Mouse (Mus musculus) embryo, embryonic 10 days (tissue): ENCODE measurements at regions not wholly inside any gene's neighbourhood (a gene's known extent, or its start where the extent isn't known, plus 50 kb on each side); places are given as distances from the start of the nearest gene placed in this dataset.

ENCODE experiments used
- DNase-seq: peaks from one replicate; pipeline ENCODE4 v3.0.0-alpha.2; 2015; ENCODE audit warnings: low spot score

DNA sequence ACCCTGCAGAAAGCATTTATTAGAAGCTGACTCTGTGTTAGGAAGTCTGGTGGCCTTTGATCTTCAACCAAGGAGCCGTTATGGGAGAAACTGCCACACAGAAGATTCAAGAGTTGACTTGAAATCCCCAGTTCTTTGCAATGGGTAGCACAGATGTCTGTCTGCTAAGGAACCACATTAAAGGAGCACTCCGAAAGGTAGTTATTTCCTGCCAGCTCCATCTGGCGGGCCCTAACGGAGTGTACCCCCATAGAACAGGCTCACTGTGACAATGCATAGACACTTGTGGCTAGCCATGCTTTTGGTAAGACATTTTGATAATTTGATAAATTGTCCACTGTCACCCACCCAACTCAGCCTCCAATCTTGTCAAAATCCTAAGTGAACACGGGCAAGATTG, 173.3 kb upstream of the Lef1 start:
- no peak for DNase-seq

DNA sequence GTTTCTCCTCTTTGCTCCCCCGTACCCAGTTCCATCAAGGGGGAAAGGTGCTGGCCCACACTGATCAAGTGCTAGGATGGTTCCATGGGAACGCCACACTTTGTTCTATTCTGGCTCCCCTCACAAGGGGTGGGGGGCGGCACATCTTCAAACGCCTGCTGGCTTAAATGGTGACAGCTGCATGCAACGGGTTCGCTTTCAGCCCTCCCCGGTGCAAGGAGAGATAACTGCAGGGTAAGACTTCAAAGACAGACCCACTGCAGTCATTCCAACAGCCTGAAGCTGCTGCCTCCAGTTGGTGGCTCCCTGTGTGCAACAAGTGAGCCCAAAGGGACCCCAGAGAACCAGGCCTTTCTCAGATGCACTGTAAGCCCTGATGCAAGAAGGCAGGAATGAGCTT, 173.9 kb upstream of the Lef1 start:
- no peak for DNase-seq

DNA sequence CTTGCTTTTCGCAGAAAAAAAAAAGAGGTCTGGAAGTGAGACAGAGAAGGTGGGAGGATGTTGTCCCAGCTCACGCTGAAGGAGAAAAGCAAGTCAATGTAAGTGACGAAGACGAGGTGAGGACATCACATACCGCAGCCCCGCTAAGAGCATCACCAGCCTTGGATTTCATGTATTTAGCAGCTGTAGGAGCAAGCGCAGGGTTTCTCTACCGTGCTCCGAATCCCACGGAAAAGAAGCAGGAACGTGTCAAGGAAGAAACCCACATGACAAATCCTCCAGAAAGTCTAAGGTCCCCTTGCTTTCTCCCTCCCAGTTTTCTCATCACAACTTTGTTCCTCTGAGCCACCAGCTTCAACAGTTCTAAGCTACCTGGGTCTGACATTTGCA, 174.3 kb upstream of the Lef1 start:
- no peak for DNase-seq

DNA sequence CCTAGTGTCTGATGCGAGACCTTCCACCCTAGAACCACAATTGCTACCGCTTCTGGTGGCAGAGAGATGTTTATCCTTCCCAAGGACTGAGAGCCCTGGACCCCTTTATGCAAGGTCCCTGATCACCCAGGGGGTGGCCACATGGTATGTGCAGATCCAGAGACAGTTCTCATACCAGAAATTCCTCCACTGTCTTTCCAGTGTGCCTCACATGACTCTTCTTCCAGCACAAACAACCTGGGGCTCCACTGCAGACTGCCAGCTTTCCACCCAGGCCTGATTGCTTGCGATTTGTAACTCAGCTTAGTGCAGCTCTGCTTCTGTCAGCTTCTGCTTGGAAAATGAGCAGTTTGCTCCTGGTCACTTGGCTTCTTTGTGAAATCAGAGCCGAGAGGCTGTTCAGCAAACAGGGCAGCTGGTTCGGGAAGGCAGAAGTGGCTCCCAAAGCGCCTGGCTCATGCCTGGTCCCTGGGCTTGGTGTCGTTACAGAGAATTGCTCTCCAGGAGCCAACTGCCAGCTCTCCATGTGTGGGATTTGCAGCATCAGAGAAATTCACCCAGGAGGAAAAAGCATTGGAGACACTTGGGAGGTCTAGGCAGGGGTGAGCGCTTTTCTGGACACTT, 174.9 kb upstream of the Lef1 start:
- peak; percentile 28 for DNase-seq

DNA sequence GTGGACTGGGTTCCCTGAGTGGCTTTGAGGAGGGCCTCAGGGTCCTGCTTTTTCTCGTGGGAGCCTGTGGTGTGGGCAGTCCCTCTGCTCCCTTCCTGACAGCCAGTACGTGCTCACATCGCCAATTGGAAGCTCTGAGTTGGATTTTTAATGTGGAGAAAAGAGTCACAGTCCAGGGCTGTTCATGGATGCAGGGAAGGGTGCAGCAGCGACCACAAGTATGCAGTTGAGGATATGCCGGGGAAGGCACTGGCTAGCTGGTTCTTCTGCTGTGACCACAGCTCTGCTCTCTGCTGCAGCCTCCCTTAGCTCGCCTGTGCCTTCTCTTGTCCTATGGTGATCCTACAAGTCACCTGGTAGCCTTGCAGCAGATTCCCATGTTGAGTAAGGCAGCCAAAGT, 177.5 kb upstream of the Lef1 start:
- DNase-seq = no peak

DNA sequence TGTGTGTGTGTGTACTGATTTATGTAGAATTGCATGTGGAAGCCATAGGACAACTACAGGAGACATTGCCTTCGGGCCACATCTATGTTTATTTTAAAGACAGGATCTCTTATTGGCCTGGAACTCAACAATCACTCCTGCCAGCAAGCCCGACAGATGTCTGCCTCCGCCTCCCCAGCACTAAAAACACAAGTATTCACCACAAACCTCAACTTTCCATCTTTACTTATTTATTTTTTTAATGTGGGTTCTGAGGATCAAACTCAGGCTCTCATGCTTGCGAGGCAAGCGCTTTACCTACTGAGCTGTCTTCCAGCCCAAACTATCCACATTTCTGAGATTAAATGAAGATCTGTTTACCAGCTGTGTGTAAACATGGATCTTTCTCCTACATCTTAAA, 178.0 kb upstream of the Lef1 start:
- no peak for DNase-seq

DNA sequence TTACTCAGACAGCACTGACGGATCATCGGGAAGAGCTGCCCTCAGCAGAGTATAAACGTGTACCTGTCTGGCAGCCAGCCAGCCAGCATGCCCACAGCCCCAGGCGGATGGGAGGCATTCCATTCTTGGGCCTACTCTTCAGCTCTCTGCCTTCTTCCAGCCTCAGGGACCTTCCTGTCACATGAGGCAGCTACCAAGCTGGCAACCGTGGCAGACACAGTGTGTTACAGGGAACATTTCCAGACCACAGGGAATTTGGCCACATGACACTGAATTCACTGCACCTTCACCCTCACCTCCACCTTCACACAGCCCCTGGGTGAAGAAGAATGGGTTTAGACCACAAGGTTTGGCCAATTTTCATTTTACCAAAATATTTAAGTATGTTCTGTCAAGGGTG, 185.3 kb upstream of the Lef1 start:
- DNase-seq = no peak

DNA sequence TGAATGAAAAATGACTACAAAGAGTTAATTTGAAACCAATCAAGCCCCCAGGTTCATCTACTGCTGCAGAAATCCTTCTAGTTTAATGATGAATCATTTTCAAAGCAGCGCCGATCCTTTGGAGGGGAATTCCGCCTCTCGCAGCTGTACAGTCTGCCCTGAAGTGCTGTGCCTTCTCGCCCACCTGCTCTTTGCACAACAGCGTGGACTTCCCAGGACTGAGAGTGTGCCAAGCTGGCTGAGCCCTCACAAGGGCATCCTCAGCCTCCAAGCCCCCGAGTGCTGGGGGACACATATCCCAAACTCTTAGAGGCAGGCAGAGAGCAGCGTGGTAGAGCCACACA, 186.7 kb upstream of the Lef1 start:
- no peak for DNase-seq

DNA sequence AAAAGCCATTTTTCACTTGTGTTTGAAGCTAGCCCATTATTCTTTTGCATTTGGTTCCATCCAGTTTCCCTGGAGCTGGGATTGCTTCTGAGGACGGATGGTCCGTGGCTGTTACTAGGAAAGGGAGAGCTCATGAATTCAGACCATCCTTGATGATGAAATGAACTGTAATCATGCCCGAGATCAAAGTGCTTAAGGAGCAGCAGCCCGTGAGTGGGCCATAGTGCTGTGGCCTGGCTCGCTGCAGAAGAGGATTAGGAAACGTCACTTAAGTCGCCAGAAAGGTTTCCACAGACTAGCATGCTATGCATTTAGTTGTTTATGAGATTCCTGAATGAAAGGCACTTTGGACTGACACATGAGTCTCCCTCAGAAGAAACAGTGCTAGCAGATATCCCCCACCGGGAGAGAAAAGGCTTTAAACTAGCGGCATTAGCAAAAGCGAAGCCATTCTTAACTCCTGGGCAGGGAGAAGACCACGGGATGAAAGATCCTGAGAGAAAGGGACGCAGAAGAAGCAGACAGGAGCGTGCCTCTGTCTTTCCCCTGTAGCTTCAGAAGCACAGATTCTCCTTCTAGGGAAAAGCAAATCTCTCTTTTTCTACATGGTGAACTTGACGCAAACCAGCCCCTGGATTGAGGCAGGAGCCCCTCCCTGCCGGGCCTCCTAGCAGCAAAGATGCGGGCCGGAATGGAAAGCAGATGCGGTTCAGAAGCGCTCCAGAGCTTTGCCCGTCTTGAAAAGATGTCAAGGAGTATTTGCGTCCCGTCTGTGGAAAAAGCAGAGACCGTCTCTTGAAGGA, 187.3 kb upstream of the Lef1 start:
- DNase-seq = peak; percentile 48

DNA sequence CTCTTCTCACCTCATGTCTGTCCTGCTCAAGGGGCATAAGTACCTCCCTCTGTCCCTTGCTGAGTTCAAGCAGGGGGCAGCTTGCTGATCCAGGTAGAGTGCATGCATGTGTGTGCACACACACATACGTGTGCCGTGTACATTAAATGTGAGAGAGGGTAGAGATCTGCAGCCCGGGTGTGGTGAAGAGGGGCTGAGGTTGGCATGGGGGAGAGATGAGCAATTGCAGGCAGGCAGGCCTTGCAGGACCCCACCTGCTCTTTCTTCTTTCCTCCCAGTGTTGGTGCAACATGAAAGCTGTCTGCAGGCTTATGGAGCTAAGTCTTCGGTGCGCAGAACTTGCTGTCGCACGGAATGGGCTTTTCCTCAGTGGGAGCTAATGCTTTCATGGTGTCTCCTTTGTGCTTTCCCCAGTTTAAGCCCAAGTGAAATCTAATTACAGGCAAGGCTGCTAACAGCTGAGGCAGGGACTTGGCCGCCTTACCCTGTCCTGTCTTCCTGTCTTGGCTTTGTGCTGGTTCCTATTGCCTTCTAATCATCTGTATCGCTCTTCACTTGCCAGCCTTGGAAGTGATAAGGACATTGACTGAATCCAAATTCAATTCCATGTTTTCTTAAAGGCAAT, 188.5 kb upstream of the Lef1 start:
- no peak for DNase-seq

DNA sequence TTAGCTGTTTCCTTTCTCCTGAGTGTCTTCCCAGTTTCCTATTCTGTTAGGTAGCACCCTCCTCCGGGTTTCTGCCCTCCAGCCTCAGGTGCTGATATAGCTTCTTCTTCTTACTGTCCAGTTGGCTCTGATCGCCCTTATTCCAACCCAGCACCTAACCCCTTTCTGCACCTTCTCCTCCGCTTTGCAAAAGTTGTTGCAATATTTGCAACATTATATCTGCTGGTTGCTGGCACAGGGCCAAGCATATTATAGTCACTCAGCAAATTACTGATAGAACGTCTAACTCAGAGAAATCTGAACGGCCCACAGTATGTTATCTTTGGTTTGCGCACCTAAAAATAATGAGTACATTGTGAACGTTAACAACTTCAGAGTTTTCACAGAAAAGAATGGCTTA, 183.6 kb upstream of the Rpl34 start:
- no peak for DNase-seq

DNA sequence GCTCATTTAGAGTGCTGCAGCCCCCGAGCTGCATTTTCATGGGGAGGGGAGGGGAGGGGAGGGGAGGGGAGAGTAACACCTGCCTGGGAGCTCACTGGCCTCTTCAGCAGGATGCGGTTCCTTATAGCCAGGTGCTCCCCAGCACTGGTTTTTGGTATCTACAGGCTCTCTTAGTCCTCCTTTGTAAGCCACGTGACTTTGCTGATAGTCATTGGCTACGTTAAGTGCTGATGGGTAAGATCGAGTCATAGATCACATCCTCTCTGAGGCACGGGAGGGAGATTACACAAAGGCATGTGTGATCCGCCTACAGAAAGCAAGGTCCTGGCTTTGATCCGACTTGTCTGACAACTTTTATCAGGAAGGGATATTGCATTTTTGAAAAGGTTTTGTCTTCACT, 174.9 kb upstream of the Rpl34 start:
- no peak for DNase-seq

DNA sequence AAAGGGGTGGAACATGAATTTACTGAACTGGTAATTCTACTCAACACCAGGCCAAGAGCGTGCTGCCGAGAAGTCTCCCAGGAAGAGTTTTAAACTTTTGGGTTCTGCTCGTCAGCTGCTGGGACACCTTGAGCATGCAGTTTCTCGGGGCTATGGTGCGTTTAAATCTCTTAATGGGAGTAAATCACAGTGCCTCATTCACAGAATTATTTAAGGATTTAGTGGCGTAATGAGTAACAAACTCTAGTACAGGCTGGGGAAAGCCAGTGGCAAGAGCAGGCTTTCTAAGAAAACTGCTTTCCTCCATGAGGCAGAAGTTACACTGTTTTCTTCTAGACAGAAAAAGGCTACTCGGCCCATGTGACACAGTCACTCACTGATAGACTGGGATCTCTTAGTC, 173.1 kb upstream of the Rpl34 start:
- DNase-seq = no peak

DNA sequence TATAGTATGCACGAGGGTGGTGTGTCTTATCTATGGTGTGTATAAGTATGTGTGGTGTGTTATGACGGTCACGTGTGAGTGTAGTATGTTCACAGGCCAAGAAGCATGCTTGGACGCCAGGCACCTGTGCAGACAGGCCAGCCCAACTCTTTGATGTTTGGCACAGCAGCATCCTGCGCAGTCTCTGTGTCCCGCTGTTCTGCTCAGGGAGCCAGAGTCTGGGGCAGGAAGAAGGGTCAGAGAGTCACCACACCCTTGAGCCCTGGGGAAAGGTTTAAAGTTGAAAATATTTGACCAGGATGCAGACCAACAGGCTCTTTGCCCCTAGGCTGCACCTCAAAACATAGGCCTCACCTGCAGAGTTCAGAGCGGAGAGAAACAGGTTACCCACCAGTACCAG, 172.2 kb upstream of the Rpl34 start:
- DNase-seq = no peak

DNA sequence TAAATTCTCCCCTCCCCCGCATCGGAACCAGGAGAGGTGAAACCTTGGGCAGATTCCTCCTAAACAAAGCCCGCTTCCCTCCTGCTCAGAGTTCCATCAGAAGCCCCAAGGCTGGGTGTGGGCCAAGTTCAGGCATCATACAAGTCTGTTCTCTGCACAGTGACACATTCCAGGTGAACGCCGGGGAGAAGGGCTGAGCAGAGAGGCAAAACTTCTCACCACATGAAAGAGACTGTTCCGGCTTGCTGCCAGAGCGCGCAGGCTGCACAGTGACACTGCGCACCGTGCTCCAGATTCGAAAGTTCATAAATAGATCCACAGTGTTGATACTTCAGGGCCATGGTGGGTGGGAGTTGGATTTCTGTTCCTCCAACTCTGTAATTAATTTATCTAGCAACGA, 171.1 kb upstream of the Rpl34 start:
- no peak for DNase-seq

DNA sequence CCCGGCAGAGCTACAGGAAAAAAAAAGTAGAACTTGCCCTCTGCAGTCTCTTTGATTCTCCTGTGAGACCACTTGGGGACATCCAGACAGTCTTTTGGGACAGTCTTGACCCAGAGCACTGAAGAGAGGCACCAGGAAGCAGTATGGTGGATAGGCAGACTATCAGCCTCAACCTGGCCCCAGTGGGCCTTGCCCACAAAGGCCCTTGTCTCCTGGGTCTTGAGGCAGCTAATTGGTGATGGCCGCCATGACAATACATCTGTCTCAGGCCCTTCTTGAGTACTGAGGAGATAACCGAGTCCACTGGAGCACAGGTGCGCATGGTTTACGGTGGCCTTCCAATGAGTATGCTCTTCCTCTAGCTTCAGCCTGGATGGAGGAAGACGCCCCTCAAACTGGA, 170.6 kb upstream of the Rpl34 start:
- DNase-seq = no peak

DNA sequence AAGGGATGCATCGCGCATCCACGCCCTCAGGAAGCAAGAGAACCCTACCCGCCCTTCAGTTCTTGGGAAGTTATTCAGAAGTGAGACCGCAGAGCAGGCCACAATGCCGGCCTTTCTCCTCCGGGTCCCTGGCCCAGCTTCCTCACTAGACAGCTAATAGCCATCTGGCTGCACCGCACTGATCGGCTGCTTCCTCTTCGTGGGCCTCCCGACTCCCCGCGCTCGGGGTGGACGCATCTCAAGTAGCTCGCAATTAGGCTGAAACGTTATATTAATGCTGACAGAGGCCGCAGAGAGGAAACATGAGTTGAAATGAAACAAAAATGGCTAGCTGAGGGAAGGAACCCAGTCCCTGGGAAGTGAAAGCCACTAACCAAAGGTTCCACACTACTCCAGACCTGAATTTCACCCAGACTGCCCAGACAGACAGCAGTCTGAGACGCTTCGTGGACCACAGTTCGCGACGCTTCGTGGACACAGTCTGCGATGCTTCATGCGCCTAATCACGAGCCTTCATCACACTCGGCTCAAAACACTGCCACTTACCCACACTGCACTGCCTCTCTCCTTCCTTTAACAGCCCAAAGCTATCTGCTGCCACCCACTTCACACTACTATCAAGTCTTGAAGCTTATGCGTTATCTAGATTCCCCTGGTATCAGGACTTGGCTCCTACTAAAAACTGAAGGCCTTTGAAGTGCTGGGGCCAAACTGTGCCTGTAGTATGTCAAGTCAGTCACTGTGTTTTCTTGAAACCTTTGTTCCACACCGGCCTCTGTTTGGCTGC, 170.0 kb upstream of the Rpl34 start:
- no peak for DNase-seq

DNA sequence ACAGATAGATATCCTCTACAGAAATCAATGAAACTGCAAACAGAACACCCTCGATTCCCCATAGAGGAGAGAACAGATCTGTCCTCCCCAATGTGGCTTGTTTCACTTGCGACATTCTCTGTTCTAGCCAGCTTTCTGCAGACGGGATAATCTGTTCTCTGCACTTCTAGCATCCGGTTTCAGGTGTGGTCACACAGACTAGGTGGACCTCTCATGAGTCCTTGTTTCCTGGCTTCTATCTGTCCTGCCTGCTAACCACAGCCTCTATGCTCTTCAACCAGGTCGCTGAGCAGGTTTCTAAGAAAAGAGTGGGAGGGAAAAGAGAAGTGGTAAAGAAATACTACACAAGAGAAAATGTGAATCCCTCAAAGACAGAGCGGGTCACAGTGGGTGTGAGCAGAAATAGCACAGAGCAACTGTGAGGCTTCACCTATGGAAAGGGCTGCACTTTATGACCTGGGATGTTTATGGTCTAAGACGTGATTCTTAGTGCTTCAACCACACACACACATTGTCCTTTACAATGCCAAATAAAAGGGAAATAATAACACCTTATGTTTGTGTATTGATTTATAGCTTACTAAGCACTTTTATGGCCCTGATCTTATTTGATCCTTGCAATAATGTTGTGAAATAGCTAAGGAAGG, 164.1 kb upstream of the Rpl34 start:
- DNase-seq = no peak

DNA sequence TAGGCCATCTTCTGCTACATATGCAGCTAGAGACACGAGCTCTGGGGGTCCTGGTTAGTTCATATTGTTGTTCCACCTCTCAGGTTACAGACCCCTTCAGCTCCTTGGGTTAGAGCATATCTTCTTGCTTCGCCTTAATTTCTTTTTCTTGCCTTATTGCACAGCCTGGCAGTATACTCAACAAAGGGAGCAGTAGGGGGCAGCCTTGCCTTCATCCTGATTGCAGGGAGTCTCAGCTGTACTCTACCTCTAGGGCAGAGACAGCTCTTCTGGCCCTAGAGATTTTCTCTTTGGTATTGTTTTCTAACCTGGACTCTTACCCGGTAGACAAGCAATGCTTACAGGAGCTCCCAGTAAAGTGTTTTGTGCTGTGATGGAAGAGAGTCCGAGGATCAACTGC, 161.1 kb upstream of the Rpl34 start:
- DNase-seq = no peak

DNA sequence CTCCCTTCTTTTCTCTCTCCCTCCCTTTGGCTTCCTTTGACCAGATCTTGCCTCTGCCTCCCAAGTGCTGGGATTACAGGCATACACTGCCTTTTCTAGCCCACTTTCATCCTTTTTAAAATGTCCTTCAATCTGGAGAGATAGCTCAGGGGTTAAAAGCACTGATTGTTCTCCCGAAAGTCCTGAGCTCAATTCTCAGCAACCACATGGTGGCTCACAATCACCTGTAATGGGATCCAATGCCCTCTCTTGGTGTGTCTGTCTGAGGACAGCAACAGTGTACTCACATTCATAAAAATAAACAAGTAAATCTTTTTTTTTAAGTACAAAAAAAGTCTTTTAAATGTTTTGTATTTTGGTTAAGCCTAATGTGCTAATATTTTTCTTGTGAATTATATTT, 158.4 kb upstream of the Rpl34 start:
- no peak for DNase-seq

DNA sequence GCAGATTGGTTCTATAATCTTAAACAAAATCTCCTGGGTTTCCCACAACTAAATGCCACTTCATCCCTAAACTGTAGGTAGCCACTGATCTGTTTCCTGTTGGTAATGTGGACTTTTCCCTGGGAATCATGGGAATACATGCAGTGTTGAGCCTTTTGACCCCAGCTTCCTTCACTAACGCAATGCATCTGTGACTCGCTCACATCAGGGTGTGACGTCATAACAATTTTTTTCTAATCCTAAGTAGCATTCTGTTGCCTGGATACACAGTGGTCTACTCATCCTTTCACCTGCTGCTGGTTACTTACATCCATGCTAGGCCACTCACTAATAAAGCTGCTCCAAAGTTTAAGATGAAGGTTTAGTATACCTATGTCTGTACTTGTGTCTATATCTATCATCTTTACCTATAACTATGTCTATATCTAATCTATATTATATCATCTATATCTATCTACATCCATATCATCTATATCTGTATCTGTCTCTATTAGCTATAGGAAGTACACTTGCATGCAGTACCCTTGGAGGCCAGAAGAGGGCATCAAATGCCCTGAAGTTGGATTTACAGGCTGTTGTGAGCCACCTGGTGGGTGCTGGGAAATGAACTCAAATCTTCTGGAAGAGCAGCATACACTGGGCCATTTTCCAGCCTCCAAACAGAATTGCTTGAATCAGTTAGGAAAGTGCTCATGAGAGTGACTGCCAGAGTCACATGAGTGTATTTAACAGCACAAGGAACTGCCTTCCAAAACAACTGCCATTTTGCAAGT, 157.5 kb upstream of the Rpl34 start:
- no peak for DNase-seq

DNA sequence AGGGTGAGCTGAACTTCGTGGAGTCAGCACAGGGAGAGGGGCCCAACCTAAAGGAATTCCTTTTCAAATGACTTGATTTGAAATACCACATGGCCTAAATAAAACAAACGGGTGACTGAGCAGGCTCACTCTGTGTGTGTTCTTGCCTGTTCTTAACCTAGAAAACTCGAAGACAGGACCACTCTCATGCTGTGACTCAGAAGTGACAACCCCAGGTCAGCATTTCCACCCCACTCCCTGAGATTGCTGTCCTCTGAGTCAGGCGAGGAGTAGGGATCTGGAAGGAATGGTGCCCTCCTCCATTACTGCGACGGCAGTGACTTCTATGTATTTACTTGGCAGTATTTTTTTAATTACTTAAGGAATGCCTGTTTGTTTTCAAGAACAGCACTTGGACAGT, 155.8 kb upstream of the Rpl34 start:
- no peak for DNase-seq
